Mouse (Mus musculus): ENCODE measurements around the gene Smarcal1. TPM values are rescaled to one million over a fixed set of nuclear protein-coding genes. Genes with fewer than 3 reads are reported as not detected.

Gene Smarcal1
- total RNA-seq, 1 experiment from 2014 or later = 31.6 TPM

GRCm38 (mm10) chr1:72587532-72587931 is 4.5 kb downstream of the Smarcal1 start:
- ATAC-seq (replicated peaks; ENCODE audit: low read depth, poor library complexity, severe bottlenecking) = no peak

GRCm38 (mm10) chr1:72588763-72589162 is 5.7 kb downstream of the Smarcal1 start:
- ATAC-seq (replicated peaks; ENCODE audit: low read depth, poor library complexity, severe bottlenecking) = no peak

DNA sequence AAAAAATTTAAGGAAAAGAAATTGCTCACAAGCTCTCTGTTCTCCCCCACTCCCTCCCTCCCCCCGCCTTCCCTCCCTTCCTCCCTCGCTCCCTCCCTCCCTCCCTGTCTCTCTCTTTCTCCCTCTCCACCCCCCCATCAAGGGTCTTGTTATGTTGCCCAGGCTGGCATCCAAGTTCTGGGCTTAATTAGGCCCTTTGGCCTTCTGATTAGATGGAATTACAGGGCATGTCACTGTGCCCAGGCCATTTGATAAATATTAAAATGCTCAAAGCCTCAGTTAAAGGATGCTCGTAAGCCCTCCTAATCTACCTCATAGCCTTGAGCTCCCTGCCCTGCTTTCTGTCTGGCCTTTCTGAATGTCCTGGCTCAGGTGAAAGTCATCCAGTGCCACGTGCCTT is 7.6 kb downstream of the Smarcal1 start:
- no peak for ATAC-seq (replicated peaks; ENCODE audit: low read depth, poor library complexity, severe bottlenecking)

GRCm38 (mm10) chr1:72592350-72592749 is 9.3 kb downstream of the Smarcal1 start:
- ATAC-seq (replicated peaks; ENCODE audit: low read depth, poor library complexity, severe bottlenecking) = no peak

DNA sequence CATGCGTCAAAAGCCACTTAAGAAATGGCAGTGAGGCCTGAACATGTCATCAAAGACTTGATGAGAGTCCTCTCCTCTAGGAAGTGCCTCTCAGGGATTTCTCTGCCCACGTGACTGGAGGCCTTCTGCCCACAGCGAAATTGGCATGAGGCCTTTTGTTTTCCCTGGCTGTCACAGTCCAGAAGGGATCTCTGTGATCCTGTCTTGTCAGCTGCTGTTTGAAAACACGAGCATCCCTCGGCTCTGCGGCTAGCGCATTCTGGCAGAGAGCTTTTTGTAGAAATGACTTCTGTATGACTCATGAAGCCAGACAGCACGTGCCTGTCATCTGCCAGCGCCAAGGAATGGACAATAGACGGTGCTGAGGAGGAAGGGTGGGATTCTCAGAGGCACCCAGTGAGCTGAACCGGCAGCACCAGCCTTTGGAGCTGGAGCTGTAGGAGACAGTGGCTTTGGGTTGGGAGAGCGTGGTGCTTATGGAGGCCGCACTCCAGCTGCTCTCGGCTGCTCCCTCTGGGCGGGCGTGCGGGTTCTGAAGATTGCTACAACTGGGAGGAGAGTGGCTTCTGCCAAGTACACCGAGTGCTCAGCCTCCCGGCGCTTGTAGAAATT is 10.4 kb downstream of the Smarcal1 start:
- ATAC-seq (replicated peaks; ENCODE audit: low read depth, poor library complexity, severe bottlenecking) = no peak

GRCm38 (mm10) chr1:72595686-72596085 is 12.6 kb downstream of the Smarcal1 start:
- ATAC-seq (replicated peaks; ENCODE audit: low read depth, poor library complexity, severe bottlenecking) = no peak

DNA sequence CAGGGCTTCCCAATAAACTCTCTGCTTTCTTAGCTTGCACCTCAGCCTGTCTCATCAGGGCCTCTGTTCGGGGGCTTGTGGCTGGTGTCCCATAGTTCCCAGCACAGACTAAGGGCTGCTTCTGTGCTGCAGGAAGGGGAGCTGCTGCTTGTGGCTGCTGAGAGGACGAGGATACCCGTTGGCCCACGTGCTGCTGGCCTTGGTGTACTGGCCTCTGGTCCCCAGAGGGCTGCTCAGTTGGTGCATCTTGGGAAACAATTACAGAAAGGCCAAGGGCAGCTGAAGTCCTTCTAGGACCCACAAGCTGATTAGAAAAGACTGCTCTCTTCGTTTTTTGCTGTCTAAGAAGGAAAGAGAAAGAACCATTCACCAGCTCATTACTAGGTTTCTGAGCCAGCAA is 13.2 kb downstream of the Smarcal1 start:
- no peak for ATAC-seq (replicated peaks; ENCODE audit: low read depth, poor library complexity, severe bottlenecking)

DNA sequence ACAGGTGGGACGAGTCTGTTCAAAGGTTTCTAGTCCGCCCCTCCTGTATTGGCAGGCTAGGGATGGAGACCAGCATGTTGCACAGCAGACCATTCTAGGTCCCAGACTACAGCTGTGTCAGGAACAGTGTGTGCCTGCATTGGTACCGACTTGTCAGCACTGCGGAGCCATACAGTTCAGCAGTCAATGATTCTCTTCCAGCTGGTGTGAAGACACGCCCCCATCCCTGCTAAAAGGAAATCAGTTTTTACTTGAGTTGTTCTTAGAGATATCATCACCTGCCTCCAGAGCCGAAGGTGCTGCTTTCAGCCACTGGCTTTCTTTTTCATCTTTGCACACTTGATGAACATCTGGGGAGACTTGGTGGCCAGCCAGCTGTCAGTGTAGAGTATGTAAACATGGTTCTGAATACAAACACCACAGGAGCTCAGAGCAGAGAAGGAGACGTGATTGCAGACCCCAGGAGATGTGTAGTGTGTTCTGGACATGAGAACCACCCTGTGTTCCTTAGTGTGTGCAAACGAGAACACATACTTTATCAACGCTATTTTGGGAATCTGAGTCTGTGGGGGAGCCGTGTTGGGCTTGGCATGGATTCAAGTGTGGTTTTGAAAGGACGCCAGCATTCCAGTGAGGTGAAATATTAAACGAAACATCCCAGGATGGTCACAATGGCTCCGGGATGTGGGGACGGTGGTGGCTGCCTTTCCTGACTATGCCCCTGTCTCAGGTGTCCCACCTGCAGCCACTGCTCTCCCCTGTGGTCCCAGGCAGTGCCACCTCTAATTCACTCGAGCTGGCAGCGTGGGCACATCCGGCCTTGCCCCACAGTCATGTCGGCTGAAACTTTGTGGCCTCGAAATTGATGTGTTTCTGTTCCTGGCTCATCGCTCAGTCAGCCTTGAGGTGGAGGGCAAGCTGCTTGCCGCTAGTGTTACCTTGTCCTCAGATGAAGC is 16.4 kb downstream of the Smarcal1 start:
- ATAC-seq (replicated peaks; ENCODE audit: low read depth, poor library complexity, severe bottlenecking) = no peak

GRCm38 (mm10) chr1:72600778-72601177 is 17.7 kb downstream of the Smarcal1 start:
- no peak for ATAC-seq (replicated peaks; ENCODE audit: low read depth, poor library complexity, severe bottlenecking)

GRCm38 (mm10) chr1:72601233-72601632 is 18.2 kb downstream of the Smarcal1 start:
- ATAC-seq (replicated peaks; ENCODE audit: low read depth, poor library complexity, severe bottlenecking) = no peak

DNA sequence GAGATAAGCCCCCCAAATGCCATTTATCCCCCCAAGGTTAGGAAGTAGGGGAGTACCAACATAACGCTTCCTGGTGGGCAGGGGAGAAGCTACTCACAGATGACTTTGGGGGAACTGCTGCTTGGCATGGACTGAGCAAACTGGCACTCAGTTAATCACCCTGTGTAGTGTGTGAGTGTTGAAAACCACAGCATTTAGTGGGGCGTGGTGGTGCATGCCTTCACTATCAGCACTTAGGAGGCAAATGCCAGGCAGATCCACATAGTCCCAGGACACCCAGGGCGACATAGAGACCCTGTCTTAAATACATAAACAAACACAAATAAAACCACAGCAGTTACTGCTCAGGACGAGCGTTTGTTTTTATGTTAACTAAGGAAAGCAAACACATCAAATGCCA is 19.1 kb downstream of the Smarcal1 start:
- no peak for ATAC-seq (replicated peaks; ENCODE audit: low read depth, poor library complexity, severe bottlenecking)

DNA sequence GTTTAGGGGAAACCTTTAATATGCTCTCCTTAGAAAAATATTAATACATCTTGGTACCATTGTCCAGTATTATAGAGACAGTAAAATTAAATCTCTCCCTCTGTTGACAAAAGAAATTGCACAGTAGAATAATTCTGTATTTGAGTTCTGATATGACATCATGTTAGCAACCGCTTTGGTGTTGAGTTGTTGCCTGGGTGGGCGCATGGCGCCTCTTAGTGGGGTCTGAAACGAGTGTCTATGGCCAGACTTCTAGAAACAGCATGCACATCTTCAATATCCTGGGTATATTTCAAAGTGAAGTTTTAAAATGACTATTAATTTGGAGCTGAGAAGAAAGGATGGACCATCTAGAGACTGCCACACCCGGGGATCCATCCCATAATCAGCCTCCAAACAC is 19.8 kb downstream of the Smarcal1 start:
- ATAC-seq (replicated peaks; ENCODE audit: low read depth, poor library complexity, severe bottlenecking) = no peak

GRCm38 (mm10) chr1:72606186-72606673 is 23.2 kb downstream of the Smarcal1 start:
- no peak for ATAC-seq (replicated peaks; ENCODE audit: low read depth, poor library complexity, severe bottlenecking)

GRCm38 (mm10) chr1:72609129-72609528 is 26.1 kb downstream of the Smarcal1 start:
- ATAC-seq (replicated peaks; ENCODE audit: low read depth, poor library complexity, severe bottlenecking) = no peak

GRCm38 (mm10) chr1:72609887-72610877 is 27.1 kb downstream of the Smarcal1 start:
- ATAC-seq (replicated peaks; ENCODE audit: low read depth, poor library complexity, severe bottlenecking) = no peak

GRCm38 (mm10) chr1:72612172-72612571 is 29.1 kb downstream of the Smarcal1 start:
- no peak for ATAC-seq (replicated peaks; ENCODE audit: low read depth, poor library complexity, severe bottlenecking)

DNA sequence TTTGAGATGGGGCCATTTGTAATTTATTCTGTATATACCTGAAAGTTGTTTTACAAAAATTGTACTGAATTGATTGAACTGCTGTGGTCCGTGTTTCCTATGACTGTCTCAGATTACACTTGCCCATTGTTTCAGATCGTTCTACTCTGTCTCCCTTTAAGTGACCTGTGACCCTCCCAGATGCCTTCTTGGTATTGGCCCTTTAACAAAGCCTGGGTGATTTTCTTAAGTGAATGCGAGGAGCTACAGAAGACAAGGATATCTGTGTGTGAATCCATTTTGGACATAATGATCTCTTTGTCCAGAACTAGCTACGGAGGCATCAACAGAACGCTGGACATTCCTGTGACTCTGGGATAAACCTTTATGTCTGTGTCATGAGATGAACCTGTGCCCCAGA is 52.2 kb downstream of the Smarcal1 start:
- ATAC-seq (replicated peaks; ENCODE audit: low read depth, poor library complexity, severe bottlenecking) = no peak

- ATAC-seq (replicated peaks; ENCODE audit: low read depth, poor library complexity, severe bottlenecking) = peak; percentile 71
Observed at GRCm38 (mm10) chr1:72640658-72641410, 57.8 kb downstream of the Smarcal1 start.

GRCm38 (mm10) chr1:72673070-72673469 is 90.0 kb downstream of the Smarcal1 start:
- ATAC-seq (replicated peaks; ENCODE audit: low read depth, poor library complexity, severe bottlenecking) = no peak
